Mouse (Mus musculus): Measurements from ENCODE around the gene Espl1.
A peak's percentile ranks its signal among the peaks of the same experiment; 100 is the strongest.

Gene Espl1

DNA sequence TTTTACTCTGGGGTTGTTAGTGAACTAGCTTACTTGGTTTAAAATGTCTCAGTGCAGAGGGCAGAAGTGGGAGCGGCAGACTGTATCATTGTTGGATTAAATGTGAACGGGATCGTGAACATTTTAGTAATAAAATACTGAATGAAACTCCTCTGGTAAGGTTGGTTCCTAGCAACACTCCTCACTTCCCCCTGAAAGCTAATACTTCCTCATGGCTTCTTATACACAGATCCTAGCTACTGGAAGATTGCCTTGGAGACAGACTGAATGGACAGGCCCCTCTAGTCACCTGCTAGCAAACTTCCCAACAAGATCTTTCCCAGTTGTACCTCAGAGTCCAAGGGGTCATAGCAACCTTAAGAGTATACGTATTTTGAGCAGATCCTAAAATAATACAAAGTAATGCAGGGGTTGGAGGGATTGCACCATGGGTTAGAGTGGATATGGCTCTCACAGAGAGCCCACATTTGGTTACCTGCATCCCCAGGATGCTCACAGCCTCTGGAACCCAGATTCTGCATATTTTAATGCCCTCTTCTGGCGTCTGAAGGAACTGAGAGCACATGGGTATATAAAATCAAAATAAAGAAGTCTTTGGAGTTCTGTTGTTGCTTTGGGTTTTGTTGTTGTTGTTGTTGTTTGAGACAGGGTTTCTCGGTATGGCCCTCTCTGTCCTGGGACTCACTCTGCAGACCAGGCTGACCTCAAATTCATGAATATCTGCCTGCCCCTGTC, 21.9 kb upstream of the Espl1 start:
- DNase-seq (ENCODE audit: low spot score in 2 of 2) = no peak

DNA sequence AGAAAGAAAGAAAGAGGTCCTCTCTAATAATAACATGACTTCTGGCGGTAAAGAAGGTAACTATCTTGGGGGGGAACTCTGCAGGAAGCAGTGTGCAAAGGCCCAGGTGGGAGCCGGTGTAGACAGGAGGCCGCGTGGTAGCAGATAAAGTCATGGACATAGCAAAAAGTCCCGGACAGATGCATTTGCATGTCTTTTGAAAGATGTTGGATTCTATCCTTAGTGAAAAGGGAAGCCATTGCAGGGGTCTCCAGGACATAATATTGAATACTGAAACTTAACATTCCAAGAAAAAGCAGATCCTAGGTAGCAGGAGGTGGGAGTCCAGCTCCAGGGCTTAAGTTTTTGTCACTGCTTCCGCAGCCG, 17.4 kb upstream of the Espl1 start:
- no peak for DNase-seq (ENCODE audit: low spot score in 2 of 2)

- peak; percentile 90 to 93 for DNase-seq (ENCODE audit: low spot score in 2 of 2)
Observed at GRCm38 (mm10) chr15:102279092-102279782, 16.8 kb upstream of the Espl1 start, which contains the start of gene Mfsd5. TSS of gene Mfsd5 (plus strand) at chr15:102279454.

DNA sequence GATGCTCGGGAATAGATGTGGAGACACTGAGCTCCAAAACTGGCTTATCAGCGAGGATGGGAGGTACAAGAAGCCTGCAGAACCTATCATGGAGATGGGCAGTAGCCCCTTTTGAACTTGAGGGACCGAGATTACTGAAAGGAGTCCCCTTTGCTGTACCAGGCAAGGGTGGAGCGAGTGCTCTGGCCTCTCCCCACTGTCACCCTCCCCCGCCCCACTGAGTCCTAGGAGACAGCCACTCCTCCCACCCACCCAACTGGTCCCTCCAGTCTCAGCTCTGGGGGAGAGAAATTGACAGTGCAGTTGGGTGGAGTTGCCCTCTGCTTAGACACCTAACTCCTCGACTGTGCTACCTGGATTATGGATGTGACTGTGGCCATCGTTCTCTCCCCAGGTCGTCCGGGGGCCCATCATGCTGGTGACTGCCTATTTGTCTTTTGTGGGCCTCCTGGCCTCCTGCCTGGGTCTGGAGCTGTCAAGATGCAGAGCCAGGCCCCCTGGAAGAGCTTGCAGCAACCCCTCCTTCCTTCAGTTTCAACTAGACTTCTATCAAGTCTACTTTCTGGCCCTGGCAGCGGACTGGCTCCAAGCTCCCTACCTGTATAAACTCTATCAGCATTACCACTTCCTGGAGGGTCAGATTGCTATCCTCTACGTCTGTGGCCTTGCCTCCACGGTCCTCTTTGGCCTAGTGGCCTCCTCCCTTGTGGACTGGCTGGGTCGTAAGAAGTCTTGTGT, 16.1 kb upstream of the Espl1 start:
- DNase-seq (ENCODE audit: low spot score in 2 of 2) = peak in 1 of 2 experiments; percentile 33

DNA sequence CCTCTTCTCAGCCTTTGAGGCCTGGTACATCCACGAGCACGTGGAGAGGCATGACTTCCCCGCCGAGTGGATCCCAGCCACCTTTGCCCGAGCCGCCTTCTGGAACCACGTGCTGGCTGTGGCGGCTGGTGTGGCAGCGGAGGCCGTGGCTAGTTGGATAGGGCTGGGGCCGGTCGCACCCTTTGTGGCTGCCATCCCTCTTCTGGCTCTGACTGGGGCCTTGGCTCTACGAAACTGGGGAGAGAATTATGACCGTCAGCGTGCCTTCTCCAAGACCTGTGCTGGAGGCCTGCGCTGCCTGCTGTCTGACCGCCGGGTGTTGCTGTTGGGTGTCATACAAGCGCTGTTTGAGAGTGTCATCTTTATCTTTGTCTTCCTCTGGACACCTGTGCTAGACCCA, 15.4 kb upstream of the Espl1 start:
- DNase-seq (ENCODE audit: low spot score in 2 of 2) = no peak

DNA sequence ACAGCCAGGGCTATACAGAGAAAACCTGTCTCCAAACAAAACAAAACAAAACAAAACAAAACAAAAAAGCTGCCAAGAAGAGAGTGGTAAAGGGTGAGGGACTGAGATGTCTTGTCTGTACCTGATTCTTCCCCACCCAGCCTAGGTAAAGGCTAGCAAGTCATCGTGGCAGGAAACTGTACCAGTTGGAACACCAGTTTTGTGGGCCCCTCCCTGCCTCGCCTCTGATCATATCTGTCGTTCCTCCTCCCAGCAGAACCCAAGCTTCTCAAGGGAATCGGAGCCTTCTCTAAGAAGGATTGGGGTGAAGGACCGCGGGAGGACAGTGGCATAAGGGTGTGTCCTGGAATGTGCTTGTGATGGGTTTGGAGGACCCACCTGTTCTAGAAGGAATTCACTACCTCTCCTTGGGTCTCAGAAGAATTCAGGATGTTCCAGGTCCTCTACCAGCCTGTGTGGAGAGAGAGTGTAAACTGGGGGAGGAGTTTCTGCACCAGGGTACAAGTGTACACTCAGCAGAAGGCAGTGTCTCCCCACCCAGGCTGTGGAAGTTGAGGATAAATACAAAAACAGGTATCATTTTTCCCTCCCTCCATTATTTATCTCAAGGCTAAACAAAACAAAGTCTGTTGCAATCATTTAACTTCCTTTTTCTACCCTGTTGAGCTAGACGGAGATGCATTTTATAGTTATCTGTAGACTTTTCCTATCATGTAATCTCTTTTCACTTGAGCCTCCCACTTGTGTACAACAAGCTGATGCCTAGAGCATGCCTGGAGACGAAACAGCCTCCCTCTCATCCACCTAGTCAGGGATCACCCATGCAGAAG, 13.4 kb upstream of the Espl1 start:
- no peak for DNase-seq (ENCODE audit: low spot score in 2 of 2)

DNA sequence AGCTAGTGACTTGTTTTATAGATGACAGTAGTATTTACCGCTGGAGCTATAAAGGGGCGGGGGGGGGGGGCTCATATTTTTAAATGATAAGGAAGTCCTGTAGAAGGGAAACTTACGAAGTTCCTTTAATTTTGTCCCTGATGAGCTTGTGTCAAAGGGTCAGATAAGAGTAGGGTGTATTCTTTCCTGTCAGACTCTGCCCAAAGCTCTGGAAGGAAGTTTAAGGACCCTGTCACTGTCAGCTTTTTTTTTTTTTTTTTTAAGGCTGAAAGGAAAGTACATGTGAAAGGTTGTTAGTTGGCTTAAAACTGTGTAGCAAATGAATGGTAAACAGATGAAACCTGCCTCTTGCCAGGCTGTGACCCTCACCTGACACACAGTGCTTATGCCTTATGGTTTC, 12.4 kb upstream of the Espl1 start:
- no peak for DNase-seq (ENCODE audit: low spot score in 2 of 2)

DNA sequence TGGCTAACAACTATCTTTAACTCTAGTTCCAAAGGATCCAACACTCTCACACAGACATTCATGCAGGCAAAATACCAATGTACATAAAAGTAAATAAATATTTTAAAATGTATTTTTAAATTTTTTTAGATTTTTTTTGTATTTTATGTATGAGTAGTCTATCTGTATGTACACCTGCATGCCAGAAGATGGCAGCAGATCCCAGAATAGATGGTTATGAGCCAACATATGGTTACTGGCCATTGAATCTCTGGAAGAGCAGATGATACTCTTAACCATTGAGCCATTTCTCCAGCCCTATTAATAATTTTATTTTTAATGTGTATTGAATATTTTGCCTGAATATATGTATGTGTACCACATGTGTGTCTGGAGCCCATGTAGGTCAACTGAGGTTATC, 8.7 kb upstream of the Espl1 start:
- peak in 1 of 2 experiments; percentile 56 for DNase-seq (ENCODE audit: low spot score in 2 of 2)

DNA sequence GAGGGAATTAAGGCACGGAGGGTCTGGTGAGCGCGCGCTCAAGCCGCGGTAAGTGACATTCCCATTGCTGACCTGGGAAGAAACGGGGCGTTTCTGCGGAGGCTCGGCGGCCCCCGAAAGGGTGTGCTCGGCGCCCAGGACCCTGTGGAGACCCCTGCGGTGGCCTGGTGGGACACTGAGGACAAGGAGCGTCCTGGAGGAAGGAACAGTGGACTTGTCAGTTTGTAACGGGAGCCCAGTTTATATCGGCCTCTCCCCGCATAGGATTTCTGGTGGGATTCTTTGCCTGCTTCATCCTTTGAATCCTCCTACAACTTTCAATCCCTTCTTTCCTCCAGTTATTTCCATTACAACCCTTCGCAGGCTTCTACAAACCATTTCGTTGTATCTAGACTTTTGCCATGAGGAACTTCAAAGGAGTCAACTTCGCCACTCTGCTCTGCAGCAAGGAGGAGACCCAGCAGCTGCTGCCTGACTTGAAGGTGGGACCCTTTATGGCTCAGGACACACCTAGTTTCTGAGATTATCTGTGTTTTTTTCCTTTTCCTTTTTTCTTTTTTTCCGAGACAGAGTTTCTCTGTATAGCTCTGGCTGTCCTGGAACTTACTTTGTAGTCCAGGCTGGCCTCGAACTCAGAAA, 421 bp downstream of the Espl1 start:
- DNase-seq (ENCODE audit: low spot score in 2 of 2) = no peak

DNA sequence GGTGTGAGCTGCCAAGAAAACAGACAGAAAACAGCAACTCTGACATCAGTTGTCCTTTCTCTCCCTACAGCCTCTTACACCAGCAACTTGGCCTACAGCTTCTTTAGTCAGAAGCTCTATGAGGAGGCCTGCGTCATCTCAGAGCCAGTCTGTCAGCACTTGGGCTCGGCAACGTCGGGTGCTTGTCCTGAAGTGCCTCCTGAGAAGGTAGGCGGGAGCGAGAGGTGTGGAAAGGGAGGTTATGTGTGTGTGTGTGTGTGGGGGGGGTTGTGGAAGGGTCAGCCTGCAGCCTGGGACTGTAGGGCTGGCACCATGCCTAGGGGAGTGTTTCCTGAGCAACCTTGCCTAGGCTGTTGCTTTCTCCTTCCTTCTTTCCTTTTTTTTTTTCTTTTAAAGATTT, 6.5 kb downstream of the Espl1 start:
- no peak for DNase-seq (ENCODE audit: low spot score in 2 of 2)

- no peak for DNase-seq (ENCODE audit: low spot score in 2 of 2)
Observed at GRCm38 (mm10) chr15:102308717-102309116, 12.7 kb downstream of the Espl1 start.

- DNase-seq (ENCODE audit: low spot score in 2 of 2) = no peak
Observed at GRCm38 (mm10) chr15:102310074-102310845, 14.2 kb downstream of the Espl1 start.

DNA sequence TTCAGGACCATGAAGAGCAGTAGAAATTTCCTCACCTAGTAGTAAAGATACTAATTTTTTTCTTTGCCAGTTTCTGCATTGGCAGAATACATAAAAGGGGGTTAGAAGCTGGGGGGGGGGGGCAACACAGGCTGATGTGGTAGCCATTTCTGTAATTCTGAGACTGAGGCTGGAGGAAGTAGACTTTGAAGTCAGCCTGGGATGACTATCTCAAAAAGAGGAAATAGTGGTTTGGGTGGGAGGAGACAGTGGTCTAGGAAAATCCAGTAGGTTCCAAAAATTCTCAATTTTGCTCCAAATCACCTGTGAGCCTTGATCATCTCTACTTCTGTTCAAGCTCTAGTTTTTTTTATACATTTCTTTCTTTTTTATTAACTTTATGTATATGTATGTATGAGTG, 15.4 kb downstream of the Espl1 start:
- no peak for DNase-seq (ENCODE audit: low spot score in 2 of 2)

DNA sequence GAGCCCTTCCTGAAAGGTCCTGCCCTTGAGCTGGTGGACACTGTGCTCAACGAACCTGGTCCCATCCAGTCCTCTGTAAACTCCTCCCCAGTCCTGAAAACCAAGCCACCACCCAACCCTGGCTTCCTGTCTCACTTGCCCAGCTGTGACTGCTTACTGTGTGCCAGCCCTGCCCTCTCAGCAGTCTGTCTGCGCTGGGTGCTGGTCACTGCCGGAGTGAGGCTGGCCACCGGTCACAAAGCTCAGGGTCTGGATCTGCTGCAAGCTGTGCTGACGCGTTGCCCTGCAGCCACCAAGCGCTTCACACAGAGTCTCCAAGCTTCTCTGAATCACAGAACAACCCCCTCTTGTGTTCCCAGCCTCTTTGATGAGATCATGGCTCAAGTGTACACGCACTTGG, 19.2 kb downstream of the Espl1 start:
- DNase-seq (ENCODE audit: low spot score in 2 of 2) = no peak

GRCm38 (mm10) chr15:102316263-102316662, 20.2 kb downstream of the Espl1 start:
- DNase-seq (ENCODE audit: low spot score in 2 of 2) = peak in 1 of 2 experiments; percentile 55

GRCm38 (mm10) chr15:102324654-102325473, 28.8 kb downstream of the Espl1 start:
- DNase-seq (ENCODE audit: low spot score in 2 of 2) = no peak

DNA sequence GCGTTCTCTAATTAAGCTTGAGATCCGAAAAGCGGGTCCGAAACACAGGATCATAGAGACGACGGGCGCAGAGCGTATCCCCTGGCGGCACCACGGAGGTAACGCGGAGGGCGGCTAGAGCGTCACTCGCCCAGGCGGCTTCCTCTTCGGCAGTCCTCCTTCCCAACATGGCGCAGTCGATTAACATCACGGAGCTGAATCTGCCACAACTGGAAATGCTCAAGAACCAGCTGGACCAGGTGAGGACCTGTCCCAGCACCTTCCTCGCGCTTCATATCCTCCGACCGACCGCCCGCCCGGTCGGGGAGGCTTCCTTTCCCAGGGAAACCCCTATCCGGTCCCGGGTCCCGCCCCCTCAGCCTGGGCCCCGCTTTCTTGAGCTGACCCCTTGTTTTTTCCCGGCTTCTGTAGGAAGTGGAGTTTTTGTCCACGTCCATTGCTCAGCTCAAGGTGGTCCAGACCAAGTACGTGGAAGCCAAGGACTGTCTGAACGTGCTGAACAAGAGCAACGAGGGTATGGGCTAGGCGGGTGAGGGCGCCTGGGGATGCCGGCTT, 30.0 kb downstream of the Espl1 start, which contains the start of gene Pfdn5:
TSS of gene Pfdn5 (plus strand) at position 95 of the 555 bp plus-strand sequence.
- peak; percentile 90 to 92 for DNase-seq (ENCODE audit: low spot score in 2 of 2)

GRCm38 (mm10) chr15:102326892-102327291, 30.8 kb downstream of the Espl1 start:
- DNase-seq (ENCODE audit: low spot score in 2 of 2) = no peak

DNA sequence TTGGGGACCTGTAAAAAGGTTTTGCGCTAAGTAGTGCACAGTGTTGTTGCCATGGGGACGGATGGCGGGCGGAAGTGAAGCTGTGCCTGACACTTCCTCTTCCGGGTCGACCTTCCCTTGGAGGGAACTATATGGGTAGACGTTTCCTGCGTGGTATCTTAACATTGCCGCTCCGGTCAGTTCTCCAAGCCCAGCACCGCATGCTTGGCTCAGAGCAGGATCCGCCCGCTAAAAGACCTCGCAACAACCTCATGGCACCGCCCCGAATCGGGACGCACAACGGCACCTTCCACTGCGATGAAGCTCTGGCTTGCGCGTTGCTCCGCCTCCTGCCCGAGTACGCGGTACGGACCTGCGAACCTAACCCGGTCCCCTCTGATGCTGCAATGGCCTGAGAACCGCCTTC, 35.5 kb downstream of the Espl1 start, which contains the start of gene Myg1:
TSS of gene Myg1 (plus strand) at position 100 of the 406 bp plus-strand sequence.
- peak; percentile 90 to 93 for DNase-seq (ENCODE audit: low spot score in 2 of 2)

Data from right cerebral cortex, postnatal 10 days (tissue).